Mouse (Mus musculus) cerebral cortex, adult 2 months (tissue): ENCODE measurements around the gene Myo10.

Experiments
- WGBS: fragments of 180-500 bp; shearing (Covaris S2); methylation state at CpG from one replicate; pipeline ENCODE4 v1.1.7; 2018; 5-methylcytosine and 5-hydroxymethylcytosine counted together

Myo10 gene

GRCm38 (mm10) chr15:25844013-25844570 lies 221.8 kb downstream of the Myo10 start:
- 14% methylated on average over 11 of the region's 11 CpGs for WGBS

DNA sequence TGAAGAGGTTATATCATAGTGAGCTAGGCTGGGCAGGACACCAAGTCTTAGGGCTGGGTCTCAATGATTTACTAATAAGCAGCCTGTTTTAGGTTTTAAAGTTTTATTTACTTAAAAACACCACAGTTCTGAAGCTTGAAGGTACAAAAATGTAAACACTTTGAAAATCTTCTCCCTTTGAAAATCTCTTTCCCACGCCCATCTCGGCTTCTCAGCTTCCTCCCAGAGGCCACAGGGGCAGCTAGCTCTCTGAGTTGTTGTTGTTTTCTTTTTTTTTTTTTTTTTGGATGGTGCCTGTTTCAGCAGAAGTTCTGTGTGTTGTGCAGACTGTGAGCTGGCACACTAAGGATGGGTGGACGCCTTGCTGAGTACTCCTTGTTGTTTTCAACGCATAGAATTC lies 222.4 kb downstream of the Myo10 start:
- WGBS: 43% methylated on average over 4 of the region's 4 CpGs

GRCm38 (mm10) chr15:25847576-25848168 lies 225.3 kb downstream of the Myo10 start:
- WGBS: 95% methylated on average over 1 of the region's 1 CpGs

DNA sequence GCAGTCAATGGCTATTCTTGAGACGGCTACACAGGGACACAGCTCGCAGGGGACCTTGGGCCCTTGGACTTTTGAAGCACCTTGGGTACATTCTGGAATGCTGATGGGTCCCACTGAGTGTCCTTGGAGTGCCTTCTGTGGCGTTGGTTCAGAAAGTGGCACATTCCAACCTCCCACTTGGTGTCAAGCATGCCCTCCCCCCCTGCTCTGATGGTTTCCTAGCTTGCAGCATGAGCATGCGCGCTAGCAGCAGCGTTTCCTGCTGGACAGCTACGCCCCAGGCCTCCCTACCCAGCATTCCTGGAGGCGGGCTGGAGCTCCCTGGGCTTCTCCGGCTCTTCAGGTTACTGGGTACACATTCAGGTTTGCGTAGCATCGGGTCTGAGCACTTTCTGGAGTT lies 228.2 kb downstream of the Myo10 start:
- WGBS: 86% methylated on average over 11 of the region's 11 CpGs

DNA sequence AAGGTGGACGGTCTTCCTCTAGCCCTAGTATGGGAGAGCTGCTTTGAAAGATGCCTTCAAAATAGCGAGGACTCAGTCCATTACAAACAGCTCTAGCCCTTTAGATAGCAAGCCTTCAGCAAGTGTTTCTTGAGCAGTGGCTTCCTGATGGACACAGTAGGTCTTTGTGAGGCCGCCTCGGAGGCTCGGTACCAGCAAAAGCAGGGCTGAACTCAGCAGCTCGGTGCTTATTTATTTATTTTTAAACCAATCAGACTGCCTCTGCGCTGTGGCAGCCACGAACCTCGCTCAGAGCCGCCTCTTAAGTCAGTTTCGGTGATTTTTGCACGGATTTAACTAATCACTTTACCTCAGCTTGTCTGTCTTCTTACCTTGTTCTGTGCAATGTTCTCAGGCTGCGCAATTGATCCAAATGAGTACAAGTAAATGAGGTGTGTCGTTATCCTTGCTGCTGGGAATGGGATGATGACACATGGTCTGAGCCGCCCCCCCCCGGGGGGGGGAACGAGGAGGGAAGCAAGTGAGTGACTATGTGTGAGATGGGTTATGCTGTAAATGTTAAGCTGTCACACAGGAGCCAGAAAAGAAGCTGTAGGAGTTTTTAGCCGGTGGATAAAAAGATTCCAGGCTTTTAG lies 232.1 kb downstream of the Myo10 start:
- 39% methylated on average over 18 of the region's 18 CpGs for WGBS

GRCm38 (mm10) chr15:25858611-25859058 lies 236.3 kb downstream of the Myo10 start:
- WGBS: 72% methylated on average over 11 of the region's 12 CpGs

DNA sequence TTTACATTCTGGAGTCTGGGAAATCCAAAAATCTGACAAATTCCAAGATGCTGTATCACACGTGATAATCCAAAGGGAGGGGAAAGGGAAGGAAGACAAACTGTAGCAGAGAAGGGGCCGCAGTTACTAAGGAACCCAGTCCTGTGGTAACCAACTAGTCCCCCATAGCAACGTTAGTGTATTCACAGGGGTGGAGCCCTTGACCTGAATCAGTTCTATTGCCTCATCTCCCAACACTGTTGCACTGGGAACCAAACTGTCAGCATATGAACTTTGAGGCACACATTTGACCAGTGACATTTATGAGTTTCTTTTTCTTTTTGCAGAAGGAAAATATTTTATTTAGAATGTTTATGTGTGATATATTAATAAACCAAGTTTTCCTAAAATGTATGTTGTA lies 237.1 kb downstream of the Myo10 start:
- WGBS: 65% methylated on average over 3 of the region's 3 CpGs

- WGBS: 72% methylated on average over 7 of the region's 7 CpGs
Observed at GRCm38 (mm10) chr15:25861900-25862299, 239.6 kb downstream of the Myo10 start.
